Mouse (Mus musculus) spleen, adult 18-20 months (tissue): ENCODE measurements around the gene Gm20521.
"Not testable (repeated sequence)": the region's sequence is repeated elsewhere in the genome, so short reads cannot be mapped to it uniquely, and the experiment has no call there.

ENCODE experiments used
- DNase-seq, 2 experiments: peaks; one replicate each; pipeline ENCODE4 v3.0.0; 2022; ENCODE audit warnings: mixed read lengths in 2 of 2

Gm20521 gene

DNA sequence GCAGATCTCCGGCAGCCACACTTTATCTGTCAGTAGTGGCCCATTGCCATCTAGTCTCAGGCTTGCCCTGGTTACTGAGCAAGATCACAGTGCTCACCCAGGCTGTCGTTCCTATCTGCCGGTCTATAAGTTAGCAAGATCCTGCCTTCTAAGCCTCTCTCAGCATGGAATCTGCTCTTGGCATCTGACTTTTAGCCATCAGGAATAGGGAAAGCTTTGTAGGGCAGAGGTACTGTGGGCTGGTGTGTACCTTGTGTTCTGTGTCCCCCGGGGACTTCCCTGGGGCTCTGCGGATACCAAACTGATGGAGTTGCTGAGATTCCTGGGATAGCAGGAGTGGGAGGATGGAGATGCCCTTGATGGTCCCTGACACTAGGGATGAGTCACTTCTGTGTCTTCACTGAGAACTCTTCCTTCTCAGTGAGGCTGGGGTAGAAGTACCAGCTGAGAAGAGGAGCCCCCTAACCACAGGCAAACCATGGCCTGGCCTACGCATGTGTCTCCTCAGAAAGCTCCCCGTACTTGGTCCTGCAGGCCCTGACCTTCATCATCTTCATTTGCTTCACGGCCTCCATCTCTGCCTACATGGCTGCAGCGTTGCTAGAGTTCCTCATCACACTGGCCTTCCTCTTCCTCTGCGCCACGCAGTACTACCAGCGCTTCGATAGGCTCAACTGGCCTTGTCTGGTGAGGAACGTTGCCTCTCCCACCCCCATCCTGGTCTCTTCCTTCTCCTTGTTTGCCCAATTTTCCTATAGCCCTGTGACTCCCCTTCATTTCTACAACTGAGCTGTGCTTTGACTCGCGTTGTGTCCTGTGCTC lies 54.3 kb downstream of the Gm20521 start:
- no peak for DNase-seq

DNA sequence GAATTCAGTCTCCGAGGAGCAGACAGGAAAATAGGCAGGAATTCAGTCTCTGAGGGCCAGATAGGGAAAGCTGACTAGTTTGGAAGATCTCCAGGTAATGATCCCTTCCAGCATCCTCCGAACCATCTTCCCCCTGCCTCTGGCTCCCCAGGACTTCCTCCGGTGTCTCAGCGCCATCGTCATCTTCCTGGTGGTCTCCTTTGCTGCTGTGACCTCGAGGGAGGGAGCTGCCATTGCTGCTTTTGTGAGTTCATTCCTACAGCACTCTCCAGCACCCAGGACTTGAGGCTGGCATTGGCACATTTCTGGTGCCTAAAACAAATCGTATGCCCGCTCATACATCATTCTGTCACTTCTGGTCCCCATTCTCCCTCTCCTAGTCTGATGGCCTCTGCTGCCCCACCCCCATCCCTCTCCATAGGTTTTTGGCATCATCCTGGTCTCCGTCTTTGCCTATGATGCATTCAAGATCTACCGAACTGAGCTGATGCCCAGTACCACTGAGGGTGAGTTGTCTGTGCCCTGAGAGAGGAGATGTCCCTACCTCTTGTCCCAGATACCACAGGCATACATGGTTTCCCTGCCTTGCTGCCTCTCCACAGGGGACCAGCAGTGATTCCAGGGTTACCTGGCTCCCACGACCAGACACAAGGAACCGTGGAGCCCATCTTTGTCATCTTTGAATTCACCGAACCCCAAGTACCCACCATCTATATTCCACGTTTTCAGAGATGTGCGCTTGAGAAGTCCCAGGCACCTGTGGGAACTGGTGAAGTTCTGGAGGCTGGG lies 55.4 kb downstream of the Gm20521 start:
- no peak for DNase-seq

DNA sequence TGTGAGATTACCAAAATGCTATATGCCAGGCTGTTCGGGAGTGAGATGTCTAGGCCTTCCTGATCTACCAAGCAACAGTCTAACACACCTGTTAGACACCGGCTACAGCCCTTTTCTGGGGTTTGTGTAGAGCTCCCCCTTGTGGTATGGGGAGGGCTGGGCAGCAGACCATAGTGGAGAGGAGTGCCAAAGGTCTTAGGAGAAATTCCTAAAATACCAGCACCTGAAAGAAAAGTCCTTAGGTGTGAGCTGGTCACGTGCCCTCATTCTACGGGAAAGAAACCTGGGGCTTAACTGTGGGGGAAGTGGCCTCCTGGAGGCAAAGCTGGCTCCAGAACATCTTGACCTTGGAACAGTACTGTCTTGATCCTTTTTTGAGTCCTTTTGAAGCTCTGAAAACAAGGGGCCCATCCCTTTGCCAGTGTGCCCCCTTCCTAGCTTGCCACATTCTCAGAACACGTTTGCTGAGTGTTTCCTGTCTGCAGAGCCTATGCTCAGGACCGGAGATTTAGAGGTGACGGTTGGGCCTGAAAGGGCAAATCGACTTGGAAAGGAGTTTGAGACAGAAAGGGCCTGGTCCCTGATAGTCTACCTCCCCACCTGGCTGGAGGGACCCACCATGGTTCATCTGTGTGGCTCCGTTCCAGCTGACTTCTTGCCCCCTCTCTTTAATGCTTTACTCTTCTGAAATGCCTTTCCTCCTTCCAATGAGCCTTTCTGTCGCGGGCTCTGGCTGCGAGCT lies 56.4 kb downstream of the Gm20521 start:
- DNase-seq: peak; percentile 25 to 58

DNA sequence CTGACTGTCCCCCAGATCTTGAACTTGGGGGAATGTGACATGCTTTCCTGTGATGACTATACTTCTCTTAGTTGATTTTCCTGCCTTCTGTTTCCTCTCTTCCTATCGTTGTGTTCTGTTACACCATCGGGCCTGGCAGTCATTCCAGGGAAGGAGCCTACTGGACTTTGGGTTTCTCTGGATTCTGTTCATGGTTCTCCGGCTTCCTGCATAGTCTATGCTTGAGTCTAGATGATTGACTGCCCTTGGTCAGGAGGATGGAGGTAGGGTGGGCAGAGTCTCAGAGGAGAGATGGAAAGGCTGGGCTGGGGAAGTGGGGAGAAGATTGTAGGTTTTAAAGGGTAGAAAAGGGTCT lies 56.9 kb downstream of the Gm20521 start:
- DNase-seq: no peak

DNA sequence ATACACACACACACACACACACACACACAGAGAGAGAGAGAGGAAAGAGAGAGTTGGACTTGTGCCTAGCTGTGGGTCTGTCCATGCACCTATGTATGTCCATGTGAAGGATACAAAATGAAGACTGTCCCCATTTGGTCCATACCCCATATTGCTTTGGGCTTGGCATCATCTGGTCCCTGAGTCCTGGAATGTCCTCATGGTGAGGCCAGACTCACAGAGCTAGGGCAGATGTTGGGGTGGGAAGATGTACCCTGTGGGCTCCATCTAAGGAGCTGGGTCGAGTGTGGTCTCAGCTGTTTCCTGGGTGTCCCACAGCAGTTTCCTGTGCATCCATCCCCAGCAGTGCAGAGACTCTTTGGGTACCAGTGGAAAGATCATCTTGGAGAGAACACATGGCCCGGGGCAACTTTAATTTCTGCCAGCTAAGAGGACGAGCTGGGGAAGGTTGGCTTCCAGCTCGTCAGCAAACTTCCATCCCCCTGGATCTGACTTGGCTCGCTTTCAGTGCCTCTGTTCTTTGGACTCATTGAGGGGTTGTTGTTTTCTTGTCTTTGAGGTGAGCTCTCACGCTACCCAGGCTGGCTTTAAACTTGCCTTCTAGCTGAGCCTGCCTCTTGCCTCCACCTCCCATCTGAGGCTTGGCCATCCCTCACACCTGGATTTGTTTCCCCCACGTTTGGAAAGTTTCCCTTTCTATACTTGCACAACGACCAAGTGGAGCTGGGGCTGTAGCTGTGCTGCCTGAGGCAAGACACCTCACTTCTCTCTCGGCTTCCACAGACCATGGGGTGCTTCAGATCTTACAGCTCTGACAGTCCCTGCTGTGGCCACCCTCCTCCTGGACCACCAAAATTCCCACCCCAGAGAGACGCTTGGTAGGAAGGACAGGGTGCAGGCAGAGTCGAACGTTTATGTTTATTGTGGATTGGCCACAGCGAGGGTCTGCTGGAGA lies 58.1 kb downstream of the Gm20521 start:
- DNase-seq: no peak

DNA sequence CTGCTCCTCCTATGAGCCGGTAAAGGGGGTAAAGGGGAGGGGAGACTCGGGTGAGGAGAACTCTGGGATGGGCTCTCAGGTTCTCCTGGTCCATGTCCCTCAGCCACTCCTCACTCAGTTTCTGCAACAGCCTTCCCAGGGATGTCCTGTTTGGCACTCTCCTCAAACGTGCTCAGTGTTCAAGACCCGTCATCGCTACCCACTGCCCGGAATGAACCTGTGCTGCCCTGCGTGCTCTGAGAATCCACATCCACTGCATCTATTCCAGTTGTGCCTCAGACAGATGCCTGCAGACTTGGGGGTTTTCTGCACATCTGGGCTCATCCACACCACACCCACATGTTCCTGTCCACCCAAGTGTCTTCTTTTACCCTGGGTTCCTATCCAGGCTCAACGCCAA lies 59.2 kb downstream of the Gm20521 start:
- DNase-seq: no peak

DNA sequence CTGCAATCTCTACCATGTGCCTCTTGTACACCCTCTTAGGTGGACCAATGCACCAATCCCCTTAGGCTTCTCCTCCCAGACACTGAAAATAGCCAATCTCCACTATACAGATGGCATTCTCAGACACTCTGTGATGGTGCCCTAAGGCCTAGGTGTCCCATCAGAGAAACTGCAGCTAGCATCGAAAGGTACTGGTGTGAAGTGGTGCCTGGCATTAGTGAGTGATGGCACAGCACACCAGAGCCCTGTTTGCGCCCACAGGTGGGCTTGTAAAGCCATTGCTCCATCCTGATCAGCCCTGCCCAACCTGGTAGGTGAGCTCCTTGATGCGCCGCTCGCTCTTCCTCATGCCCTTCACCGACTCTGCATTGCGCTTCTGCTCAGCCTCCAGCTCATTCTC lies 60.7 kb downstream of the Gm20521 start:
- DNase-seq: no peak

DNA sequence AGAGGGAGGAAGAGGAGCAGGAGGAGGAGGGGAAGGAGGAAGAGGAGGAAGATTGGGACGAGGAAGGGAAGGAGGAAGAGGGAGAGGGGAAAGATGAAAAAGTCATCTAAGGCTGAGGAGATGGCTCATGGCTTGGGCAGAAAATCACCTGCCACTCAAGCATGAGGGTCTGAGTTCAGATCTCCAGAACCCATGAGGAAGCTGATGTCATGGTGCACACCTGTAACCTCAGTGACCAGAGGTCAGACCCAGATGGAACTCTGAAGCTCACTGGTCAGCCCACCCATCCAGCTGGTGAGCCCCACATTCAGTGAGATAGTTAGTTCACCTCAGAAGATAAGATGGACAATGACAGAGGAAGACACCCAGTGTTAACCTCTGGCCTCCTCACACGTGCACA lies 61.7 kb downstream of the Gm20521 start:
- no peak for DNase-seq

DNA sequence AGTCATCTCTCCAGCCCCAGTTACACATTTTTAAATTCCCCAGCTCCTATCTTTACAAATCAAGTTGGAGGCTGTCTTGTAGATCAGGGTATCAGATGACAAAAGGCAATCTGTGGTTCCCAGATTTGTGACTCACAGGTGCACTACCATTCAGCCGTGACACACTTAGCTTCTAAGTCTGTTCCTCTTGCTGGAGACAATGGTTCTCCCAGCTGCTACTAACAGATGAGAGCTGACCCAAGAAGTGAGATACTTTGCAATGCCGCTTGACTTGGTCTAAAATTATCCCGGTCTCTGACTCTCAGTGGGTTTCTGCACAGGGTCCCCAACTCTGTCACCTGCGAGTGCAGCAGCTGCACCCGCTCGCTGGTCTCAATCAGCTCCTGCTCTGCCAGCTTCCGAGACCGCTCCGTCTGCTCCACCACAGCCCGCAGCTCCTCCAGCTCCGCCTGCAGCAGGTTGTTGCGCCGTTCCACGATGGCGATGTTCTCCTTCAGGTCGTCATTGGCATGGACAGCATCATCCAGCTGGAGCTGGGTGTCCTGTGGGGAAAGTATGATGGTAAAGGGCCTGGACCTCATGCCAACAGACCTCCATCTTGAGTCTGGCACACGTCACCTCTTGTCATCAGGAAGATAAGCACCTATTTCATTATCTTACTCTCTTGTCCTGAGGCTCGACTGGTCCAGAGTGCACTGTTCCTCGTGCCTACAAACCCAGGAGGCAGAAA lies 62.9 kb downstream of the Gm20521 start:
- no peak for DNase-seq

DNA sequence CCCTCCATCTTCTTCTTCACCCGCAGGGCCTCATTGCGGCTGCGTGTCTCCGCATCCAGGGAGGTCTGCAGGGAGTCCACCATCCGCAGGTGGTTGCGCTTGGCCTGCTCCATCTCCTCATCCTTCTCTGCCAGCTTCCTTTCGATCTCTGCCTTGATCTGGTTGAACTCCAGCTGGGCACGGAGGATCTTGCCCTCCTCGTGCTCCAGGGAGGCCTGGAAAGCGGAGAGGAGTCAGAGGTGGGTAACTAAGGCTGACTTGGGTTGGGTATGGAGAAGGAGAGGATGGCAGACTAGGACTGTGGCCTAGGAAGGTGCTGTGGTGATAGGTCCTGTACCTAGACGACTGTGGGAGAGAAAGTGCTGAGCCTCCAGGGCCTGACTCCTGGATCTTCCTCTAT lies 63.8 kb downstream of the Gm20521 start:
- DNase-seq: not testable (repeated sequence)
